Mouse (Mus musculus) thymus, adult 18-20 months (tissue): ENCODE results near the gene Ilf3.

Experiments
- DNase-seq, 2 experiments: peaks; one replicate each; pipeline ENCODE4 v3.0.0; 2022; ENCODE audit warnings: mixed read lengths in 2 of 2

The Ilf3 gene

DNA sequence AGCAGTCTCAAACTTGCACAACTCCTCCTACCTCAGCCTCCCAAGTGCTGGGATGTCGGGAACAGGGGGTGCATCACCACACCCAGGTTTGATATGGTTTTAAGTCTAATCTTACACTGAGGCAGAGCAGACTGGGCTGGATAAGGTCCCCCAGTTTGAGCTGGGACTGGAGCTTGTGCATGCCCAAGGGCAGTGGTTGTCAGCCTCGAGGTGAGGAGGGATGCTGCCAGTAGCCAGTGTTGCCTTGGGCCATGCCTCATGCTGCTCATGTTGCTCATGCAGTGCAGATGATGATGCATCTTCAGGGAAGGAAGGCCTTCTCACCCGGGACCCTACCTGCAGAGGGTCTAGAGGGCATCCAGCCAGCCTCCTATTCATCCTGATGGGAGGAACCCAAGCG lies 37.9 kb downstream of the Ilf3 start:
- DNase-seq, result no peak

DNA sequence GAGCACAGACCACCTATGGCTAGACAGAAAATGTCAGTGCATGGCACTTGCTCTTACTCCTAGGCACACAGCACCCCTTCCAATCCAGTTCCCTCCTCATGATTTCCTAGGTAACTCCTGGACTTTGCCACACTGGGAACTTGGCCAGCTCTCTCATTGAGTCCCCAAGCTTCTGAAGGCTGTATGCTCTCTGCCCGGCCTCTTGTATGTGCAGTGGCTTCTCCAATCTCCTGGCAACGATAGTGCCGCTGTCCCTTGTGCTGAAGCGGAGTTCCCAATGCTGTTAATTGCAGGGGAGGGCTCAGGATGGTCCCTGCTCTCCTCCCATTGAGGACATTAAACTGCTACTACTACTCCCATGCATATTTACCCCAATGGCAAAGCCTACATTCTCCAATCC lies 40.3 kb downstream of the Ilf3 start:
- no peak for DNase-seq

DNA sequence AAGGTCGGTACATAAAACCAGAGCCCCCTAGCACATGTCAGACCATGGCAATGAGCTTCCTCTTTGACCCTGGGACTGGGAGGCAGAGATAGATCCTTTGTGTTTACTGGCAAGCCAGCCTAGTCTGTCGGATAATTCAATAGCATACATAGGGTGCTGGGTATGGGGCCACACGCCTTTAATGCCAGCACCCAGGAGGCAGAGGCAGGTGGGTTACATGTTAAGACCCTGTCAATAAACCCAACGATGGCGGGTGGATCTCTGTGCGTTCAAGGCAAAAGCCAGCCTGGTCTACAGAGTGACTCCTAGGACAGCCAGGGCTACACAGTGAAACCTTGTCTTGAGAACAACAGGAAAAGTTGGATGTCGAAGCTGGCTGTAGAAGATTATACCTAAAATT lies 41.0 kb downstream of the Ilf3 start:
- no peak for DNase-seq

DNA sequence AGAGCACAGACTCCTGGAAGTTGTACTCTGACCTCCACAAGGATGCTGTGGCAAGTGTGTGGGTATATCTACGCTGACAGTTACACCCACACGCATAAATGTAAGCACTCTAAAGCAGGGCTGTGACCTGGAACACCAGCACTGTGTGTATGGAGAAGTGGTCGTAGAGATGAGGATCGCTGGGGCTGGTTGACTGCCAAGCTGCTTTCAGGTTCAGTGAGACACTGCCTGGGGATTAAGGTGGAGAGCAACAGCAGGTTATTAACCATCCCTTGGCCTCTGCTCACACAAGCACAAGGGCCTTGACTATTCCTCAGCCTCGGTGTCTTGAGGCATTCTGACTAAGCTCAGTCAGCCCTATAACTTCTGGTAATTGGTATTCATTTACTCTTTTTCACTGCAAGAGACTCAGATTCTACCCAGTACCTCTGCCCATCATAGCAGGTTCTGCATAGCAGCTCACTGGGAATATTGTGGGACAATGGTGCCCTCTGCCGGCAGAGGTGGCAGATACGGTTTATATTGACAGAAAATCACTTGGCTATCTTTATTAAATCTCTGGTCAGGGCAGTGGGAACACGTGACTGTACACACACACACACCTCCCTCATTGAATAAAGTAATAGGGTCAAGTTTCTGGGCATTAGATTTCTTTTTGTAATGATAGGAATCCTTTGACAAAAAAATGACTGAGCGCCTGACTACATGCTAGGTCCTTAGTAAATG lies 42.1 kb downstream of the Ilf3 start:
- DNase-seq, result peak; percentile 46 to 48

DNA sequence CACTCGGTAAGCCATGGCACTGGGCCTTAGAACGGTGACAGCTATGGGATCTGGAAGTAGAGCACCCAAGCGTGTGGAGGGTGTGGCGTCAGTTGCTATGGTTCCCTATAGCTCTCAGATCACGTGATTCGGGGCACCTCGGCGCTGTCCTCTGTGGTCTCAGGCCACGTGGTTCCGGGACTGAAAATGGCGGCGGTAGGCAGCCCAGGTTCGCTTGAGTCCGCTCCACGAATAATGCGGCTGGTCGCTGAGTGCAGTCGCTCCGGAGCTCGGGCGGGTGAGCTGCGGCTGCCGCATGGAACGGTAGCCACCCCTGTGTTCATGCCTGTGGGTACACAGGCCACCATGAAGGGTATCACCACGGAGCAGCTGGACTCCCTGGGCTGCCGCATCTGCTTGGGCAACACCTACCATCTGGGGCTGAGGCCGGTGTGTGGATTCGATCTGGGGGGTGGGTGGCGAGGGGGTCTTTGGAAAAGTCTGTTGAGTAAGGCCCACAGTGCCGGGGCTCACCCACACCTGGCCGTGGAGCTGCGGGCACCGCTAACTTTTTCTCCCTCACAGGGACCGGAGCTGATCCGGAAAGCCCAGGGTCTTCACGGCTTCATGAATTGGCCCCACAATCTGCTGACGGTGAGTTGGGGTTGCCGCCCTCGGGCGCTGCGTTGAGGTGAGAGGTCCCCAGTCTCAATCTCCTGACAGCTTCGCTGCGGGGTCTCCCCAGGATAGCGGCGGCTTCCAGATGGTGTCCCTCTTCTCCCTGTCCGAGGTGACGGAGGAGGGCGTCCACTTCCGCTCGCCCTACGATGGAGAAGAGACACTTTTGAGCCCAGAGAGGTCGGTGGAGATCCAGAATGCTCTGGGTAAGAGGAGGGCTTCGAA lies 44.2 kb downstream of the Ilf3 start, which contains the start of gene Qtrt1:
Qtrt1 (plus strand) TSS at position 169 of the 882 bp plus-strand sequence.
- DNase-seq, result peak; percentile 73 to 82

DNA sequence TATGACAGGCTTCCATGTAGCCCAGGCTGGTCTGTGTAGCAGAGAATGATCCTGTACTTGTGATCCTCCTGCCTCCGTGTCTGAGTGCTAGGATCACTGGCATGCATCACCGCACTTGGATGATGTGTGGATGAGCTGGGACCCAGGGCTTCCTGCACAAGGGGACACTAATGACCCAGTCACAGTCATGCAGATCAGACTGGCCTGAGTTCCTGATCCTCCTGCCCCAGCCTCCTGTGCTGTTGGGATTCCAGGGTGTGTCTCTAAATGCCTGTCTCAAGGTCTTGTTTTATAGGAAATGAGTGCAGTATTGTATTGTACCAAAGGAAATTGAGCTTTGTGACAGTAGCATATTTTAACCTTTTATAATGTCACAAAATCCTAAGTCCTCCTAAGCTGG lies 50.2 kb downstream of the Ilf3 start:
- no peak for DNase-seq

DNA sequence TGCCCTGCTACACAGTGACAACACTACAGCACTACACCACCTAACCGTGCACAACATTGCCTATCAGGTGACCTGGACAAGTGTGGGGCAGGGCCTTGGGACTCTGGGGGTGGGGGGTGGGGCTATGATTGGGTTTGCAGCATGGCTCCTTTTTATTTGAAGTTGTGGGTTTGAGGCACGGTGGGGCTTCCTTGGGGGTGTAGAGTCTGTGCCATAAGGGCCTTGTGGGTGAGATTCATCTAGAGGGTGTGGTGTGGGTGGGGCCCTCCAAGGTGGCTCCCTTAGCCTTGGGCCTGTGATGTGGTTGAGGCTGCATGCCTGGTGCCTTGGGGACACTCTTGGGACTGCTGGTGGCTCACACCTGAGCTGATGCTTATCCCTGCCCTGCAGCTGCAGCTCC lies 52.0 kb downstream of the Ilf3 start:
- no peak for DNase-seq

DNA sequence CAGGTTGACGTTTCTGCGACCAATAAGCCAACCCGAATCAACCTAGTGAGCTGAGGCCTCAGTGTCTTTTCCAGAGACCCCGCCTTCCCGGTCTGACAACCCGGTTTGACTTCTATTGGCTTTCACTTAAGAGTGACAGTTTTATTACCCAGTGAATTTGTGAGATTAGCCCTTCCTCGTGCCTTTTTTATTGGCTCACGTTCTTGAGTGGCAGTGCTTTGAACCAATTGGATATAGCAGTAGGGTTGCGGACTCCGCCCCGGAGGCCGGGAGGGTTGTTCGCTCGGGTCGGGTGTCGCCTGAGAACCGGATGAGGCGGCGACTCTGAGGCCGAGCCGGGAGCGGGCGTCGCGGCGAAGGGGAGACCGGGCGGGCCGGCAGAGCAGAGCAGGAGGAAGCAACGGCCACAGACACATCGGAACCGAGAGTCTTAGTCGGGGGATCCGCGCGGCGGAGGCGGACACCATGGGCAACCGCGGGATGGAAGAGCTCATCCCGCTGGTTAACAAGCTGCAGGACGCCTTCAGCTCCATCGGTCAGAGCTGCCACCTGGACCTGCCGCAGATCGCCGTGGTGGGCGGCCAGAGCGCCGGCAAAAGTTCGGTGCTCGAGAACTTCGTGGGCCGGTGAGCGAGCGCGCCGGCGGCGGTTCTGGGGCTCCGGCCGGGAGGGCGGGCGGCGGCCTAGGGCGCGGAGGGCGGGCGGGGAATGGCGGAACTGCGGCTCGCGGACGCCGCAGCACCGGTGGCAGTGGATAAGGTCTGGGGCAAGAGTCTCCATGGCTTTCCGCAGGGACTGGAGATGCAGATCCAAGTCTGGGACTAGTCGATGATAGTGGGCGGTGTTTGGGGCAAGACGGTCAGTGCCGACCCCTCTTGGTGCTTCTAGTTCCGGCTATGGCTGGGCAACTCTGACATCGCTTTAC lies 57.2 kb downstream of the Ilf3 start, which contains the start of gene Dnm2:
Dnm2 (plus strand) TSS at position 278 of the 925 bp plus-strand sequence.
- peak; percentile 97 to 99 for DNase-seq

DNA sequence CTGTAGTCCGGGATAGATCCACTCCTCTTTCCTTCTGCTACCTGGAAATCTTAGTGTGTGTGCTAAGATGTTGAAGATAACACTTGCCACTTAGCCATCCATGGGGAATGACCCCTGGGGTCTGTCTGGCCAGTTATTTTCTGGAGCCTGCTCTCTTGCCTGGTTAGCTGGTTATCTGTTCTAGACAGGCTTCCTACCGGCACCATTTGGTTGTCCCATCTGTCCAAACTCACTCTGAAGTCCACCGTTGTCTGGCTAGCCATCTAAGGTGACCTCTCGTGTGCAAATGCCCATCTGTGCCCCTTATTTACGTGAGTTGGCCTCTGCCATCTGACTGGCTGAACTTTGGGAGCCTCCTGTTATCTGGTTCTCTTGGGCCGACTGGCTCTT lies 57.9 kb downstream of the Ilf3 start:
- no peak for DNase-seq

DNA sequence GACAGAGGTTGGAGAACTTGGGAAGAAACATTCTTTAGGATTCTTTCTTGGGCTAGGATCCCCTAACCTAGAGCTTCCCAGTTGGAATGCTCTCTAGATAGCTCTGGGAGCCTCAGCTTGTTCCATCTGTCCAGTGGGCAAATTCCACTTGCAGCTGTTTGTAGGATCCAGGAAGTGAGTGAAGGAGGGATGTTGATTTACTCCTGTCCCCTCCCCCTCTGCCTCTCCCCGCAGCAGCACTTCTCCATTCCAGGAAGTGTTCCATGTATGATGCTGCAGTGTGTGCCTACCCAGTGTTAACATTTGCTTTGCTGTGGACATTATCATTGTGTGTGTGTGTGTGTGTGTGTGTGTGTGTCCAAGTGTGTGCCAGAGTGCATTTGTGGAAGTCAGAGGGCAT lies 58.3 kb downstream of the Ilf3 start:
- DNase-seq, result no peak

DNA sequence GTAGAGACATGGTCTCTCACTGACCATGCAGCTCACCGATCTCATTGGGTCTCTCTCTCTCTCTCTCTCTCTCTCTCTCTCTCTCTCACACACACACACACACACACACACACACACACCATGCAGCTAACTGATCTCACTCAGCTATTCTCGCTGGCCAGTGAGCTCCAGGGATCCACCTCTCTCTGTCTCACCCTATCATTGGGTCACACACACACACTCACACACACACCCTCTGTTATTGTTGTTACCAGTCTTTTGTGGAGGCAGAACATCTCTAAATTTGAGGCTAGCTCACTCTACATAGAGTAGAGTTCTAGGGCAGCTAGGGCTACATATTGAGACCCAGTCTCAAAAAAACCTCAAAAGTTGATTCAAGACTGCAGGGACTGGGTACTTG lies 58.9 kb downstream of the Ilf3 start:
- DNase-seq, result no peak

DNA sequence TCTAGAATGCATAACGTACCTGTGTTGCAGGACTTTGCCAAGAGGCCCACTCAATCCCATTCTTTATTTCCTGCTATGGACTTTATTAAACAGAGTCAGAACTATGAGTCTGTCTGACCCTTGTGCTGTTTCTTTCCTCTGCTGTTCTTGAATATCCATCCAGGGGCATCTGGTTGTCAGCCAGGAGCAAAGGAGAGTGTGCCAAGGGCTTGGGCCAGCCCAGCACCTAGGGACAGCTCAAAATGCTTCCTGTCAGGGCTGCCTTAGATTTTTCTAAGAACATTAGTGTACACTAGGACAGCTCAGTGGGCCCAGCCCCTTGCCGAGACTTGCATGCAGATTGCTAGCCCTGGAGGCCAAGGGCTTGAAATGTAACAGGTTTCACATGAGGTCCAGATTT lies 60.1 kb downstream of the Ilf3 start:
- DNase-seq, result no peak

DNA sequence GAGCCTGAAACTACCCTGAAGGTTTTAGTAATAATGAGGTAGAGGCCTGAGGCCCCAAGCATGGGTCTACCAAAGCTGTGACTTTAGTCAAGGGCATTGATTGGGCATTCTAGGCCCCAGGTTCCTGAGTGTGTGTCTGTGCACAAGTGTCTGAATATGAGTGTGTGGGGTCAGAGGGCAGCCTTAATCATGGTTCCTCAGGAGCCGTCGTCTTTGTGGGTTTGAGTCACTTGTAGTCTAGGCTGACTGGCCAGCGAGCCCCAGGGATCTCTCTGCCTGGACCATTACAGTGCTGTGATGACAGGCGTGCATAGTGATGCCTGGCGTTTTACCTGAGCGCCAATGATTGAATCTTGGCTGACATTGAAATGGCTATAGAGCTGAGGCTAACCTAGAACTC lies 60.5 kb downstream of the Ilf3 start:
- DNase-seq, result no peak

DNA sequence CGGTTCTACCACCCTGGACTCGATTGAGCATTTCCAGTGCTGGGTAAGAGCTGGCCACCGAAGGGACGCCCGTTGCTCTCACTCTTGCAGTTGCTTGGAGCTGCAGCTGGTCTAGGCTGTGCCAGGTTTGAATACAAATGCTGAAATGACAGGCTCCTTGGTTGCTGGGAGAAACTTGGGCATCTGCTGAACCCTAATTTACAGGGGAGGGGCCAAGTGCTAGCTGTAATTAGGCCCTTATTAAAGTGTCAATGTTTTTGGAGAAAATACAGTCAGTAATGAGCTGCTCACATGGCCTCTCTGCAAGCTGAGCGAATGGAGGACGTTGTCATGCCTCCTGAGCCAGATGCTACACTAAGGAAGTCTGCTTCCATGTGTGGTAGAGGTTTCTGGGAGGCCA lies 63.1 kb downstream of the Ilf3 start:
- no peak for DNase-seq

DNA sequence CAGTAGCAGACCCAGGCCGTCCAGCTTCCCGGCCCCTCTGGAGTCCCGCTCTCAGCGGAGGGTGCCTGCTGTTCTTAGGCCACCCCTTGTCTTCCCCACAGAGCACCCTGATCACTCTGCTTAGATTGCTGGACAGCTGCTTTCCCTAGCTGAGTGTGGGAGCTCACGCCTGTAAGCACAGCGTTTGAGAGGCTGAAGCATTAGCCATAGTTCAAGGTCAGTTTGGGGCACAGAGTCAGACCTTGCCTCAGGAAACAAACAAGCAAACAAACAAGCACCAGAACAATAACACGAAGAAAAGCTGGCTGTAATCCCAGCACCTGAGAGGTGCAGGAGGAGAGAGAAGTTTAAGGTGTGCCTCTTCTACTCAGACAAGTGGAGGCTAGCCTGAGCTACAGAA lies 64.4 kb downstream of the Ilf3 start:
- no peak for DNase-seq

DNA sequence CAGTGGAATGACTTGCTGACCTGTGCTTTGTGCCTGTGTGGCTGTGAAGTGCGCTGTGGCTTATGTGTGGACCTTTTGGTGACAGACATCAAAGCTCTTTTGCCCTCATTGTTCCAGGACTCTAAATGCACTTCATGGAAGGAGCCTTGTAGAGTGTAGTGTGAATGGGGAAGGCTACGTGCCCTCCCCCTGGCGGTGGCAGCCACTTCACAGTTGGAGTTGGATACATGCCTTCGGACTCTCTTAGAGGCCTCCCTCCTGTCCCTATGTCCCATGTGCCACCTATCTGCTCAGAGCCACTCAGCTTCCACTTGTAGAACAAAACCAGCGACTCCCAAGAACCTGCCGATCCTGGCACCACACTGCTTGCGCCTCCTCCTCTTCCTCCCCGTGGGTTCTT lies 66.1 kb downstream of the Ilf3 start:
- DNase-seq, result no peak

DNA sequence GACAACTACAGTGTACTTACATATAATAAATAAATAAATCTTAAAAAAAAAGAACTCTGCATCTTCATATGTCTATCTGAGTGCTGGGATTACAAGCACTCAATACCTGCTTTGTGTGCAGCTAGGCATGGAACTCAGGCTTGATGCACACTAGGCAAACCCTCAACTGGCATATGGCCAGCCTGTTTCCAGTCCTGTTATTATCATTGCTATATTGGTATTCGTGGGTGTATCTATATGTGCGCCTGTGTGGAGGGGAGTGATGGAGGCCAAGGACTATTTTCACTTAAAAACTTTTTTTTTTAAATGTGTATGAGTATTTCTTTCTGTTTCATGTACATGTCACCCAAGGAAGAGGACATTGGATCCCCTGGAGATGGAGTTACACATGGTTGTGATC lies 66.7 kb downstream of the Ilf3 start:
- DNase-seq, result no peak

DNA sequence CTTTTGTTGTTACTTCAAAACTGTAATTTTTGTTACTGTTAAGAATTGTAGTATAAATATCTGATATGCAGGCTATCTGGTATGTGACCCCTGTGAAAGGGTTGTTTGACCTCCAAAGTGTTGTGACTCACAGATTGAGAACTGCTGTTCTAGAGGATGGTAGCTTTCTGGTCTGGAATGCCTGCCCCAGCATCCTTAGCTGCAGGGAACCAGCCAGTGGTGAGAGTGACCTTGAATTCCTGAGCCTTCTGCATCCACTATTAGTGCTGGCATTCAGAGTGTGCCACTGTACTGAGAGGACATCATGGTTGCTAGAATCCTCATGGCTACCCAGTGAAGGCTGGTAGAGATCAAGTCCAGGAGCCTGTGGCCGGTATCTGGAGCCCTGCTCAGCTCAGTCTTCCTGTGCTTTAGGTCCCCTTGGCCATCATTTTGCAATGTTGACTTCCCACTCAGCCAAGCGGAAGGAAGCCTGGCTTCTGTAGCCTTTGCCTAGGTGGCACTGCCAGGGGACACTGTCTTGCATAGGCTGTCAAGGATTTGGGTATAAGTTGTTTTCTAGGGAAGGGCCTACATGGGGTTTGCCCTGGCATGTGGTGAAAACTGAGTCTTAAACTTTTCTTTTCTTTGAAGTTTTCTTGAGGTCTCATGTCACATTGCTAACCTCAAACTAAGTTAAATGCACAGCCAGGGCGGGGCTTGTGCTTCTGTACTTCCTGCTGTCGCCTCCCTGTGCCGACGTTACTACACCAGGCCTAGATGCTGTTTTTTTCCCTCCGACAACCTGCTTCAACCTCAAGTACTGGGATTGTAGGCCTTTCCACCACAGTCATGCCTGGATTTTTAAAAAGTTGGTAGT lies 68.3 kb downstream of the Ilf3 start:
- DNase-seq, result peak; percentile 54 to 78

DNA sequence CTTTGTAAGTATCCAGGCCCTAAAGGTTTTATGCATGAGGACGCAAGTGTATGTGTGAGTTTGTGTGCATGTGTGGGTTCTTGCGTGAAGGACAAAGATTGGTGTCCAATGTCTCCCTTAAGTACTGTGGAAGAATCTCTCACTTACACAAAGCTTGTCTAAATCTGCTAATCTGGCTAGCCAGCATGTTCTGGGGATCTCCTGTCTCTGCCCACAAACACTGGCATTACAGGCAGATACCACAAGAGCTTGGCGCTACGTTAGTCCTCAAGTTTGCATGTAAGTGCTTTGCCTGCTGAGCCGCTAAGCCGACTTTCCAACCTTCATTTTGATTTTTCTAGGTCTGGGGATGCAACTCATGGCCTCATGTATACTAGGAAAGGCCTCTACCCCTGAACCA lies 69.9 kb downstream of the Ilf3 start:
- no peak for DNase-seq

DNA sequence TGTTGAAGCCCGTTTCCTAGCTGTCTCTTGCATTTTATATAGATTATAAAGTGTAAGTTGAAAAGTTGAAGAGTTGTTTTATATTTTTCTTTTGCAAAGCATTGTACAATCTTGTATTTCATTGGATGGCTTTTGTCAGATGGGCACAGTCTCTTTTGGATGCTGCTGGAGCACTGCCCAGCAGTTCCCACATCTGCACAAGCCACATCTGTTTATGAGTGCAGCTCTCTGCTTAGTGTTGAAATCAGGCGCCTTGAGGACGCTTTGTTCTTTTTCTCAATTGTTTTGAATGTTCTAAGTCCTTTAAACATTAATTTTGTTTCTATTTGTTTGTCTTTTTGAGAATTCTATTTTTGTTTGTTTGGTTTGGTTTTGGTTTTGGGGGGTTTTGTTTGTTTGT lies 70.5 kb downstream of the Ilf3 start:
- no peak for DNase-seq

DNA sequence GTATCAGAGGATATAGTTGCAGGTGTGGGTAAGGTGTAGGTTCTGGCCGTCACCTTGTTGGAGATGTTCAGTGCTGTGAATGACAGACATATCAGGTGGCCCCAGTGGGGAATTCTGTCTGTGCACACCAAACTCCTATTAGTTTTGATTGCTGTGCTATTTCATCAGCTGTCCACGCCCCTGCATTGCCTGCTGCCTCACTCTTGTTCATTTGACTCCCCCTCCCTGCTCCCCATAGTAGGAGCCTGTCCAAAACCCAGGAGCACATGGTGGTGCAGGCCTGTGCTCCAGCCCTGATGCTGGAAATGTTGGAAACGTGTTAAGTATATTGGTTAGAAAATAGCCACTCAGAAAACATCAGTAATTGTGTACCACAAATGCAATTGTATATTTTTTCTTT lies 71.8 kb downstream of the Ilf3 start:
- no peak for DNase-seq

DNA sequence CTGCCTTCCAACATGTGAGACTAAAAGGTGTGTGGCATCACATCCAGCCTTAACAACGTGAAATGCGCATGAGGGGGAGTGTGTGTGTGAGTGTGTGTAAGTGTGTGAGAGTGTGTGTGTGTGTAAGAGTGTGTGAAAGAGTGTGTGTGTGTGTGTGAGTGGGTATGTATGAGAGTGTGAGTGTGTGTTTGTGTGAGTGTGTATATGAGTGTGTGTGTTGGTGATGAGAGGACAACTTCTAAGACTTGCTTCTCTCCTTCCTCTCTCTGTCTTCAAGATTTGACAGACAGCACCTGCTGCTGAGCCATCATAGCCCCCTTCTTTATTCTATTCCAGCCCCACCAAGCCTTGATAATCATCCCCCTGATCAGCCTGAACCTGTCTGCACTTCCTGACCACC lies 72.2 kb downstream of the Ilf3 start:
- no peak for DNase-seq
